Mouse (Mus musculus) myocyte (in vitro differentiated cells): ENCODE data around the gene Kansl2.

ENCODE experiments used
- E2F4 ChIP-seq: IDR thresholded peaks from one replicate; pipeline ENCODE4 v1.6.1; 2011; ENCODE audit warnings: mild to moderate bottlenecking, control low read depth, moderate library complexity; ENCODE audit not compliant: insufficient read depth
- MYOG ChIP-seq, 3 experiments: IDR thresholded peaks; one replicate each; pipeline ENCODE4 v1.6.1; 2011; ENCODE audit warnings: control low read depth in 2 of 3, low read depth in 2 of 3, mild to moderate bottlenecking in 2 of 3; ENCODE audit not compliant: insufficient read length in 2 of 3, control insufficient read depth in 1 of 3, insufficient read depth in 1 of 3
- POLR2A ChIP-seq: IDR thresholded peaks from one replicate; pipeline ENCODE4 v1.6.1; 2011; ENCODE audit warnings: low read depth, mild to moderate bottlenecking, control low read depth, moderate library complexity; ENCODE audit not compliant: insufficient read length
- TCF12 ChIP-seq: IDR thresholded peaks from one replicate; pipeline ENCODE4 v1.6.1; 2011; ENCODE audit warnings: mild to moderate bottlenecking, control low read depth; ENCODE audit not compliant: poor library complexity, insufficient read depth, severe bottlenecking

DNA sequence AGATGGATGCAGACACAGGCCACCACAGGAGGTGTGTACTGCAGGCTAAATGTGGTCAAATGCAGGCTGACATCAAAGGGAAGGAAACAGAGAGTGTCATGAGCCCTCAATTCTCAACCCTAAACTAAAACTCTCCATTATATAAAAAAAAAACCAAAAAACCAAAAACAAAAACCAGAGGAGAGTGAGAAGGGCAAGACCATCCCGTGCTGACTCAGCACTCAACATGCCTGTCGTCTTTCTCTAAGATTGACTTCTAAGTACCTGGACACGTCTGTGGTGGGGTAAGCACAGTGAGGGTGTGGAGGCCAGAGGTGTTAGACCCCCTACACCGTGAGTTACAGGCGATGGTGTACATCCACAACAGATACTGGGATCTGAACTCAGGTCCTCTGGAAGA lies 12.8 kb upstream of the Kansl2 start:
- TF ChIP-seq MYOG (IDR thresholded peaks at IDR 0.05; ENCODE audit: control insufficient read depth in 1 of 3, insufficient read depth in 1 of 3, insufficient read length in 2 of 3, low read depth in 2 of 3) (no peak), TCF12 (no peak), E2F4 (no peak), POLR2A (no peak)
